Mouse (Mus musculus): ENCODE data around the gene Klhl40.

Klhl40 gene

DNA sequence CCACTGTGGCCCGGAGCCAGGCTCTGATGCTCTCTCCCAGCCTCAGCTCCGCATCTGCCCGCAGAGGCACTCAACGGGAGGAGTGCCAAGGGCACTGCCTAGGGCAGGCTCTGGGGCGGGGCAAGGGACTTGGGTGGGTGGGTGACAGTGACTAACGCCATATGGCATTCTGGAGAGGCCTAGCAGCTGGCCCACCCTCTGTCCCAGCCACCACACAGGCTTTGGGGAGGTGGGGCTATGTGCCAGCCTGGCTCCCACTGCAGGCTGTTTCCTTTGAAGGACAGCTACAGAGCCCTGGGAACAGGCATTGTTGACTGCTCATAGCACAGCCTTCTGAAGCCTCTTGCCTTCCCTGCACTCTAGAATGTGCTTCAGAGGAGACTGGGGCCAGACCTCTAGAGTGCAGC lies 45.2 kb downstream of the Klhl40 start:
- in situ Hi-C loops (cut with MboI; ENCODE audit: unreplicated experiment in 2 of 2), result loop anchor here (10.0 kb wide), 3 partner anchors 158 to 382 kb away; no protein-coding TSS in a partner anchor

DNA sequence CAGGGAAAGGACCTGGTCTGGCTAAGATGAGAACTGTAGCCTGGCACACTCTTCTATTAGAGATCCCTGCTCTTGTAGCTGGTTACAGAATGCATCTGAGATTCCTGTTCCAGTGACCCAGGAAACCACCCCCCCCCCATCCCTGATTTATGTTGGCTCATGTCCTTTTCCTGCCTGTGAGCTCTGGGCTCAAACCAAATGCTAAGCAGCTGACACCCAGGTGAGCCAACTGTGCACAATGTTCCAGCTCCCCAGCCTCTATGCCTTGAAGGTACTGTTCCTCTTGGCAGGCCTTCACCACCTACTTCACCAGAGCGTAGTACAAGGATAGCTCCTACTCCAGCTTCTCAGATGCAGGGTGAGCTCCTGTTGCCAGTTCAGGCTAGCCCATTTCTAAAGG lies 45.6 kb downstream of the Klhl40 start:
- in situ Hi-C loops (cut with MboI; ENCODE audit: unreplicated experiment in 2 of 2), result loop anchor here (10.0 kb wide), 3 partner anchors 158 to 382 kb away; no protein-coding TSS in a partner anchor

DNA sequence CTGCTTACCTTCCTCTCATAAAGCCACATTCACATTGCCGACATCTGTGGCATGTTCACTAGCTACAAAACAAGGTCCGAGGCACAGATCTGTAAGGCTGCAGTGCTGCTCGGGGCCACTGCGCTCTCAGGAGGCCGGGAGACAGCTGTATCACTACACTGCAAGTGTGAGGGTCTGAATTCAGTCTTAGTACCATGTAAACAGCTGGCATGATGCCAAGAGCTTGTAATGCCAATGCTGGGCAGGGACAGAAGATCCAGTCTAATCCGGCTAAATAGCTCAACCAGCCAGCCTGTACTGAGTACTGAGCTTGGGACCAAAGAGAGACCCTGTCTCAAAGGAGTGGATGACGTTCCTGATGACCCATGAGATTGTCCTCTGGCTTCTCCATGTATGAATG lies 46.6 kb downstream of the Klhl40 start:
- in situ Hi-C loops (cut with MboI; ENCODE audit: unreplicated experiment in 2 of 2), result loop anchor here (10.0 kb wide), 3 partner anchors 159 to 381 kb away; no protein-coding TSS in a partner anchor

DNA sequence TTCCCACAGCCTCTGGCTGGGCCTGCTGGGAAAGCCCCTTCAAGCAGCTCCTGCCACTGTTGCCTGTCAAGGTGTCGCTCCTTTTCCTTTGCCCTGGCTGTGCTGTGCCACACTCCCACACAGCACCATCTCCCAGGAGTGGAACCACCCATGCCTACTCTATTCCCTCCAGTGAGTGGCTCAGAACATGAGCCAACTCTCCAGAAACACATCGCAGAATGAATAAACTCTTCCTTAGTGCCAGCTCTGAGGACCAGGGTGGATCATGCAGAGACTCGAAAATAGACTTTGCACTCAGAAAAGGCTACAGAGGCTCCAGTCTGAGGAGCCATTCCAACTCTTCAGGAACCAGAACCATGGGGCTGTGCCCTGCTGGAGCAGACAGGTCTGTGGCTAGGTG lies 48.9 kb downstream of the Klhl40 start:
- in situ Hi-C loops (cut with MboI; ENCODE audit: unreplicated experiment in 2 of 2), result loop anchor here (5.0 to 25.0 kb wide), 6 partner anchors 162 to 911 kb away; partner anchors contain the start of gene Topaz1 (in 1 of the 2)

DNA sequence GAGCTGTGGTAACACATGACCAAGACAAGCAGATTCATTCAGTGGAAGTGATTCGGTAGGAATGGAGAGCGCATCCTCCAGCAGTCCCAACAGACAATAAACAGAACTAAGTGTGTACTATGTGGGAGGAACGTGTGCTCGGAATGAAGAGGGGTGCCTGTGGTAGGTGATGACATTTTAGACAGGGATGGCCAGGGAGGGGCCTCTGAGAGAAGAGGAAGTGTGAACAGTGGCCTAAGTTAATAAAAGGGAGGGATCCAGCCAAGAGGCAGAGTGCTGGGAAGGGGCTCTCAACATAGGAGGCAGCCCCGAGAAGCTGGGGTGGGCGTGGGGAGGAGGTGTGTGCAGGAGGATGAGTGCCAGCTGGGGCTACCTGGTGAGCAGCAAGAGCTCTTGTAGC lies 50.9 kb downstream of the Klhl40 start:
- in situ Hi-C loops (cut with MboI; ENCODE audit: unreplicated experiment in 2 of 2), result loop anchor here (5.0 to 25.0 kb wide), 6 partner anchors 164 to 909 kb away; partner anchors contain the start of gene Topaz1 (in 1 of the 2)

DNA sequence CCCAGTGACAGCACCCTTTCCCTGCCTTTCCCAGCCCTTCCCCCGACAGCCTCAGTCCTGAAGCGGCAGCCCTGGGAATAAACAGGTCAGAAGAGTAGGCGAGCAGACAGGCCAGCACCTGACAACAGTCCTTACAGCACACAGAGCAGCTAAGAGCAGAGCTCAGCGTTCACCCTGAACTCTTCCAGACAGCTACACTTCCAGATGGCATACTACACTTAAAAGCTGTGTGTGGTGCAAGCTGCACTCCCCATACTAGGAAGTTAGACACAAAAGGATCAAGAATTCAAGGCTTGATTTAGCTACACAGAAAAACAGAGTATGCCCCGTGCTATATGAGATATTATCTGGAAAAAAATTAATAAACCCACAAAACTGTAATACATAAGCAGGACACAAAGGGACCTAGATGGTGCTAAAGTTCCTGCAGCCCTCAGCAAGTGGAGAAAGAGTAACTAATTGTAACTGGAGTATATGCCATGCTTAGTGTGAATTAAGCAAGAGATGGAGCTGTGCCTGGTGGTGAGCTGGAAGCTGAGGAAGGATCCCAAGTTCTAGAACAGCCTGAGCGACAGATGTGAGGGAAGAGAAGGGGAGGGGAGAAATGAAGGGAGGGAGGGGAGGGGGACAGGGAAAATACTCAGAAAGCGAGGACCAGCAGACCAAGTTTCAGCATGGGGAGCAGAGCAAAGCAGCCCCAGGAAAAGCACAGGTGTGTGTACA lies 52.0 kb downstream of the Klhl40 start:
- in situ Hi-C loops (cut with MboI; ENCODE audit: unreplicated experiment in 2 of 2), result loop anchor here (5.0 to 25.0 kb wide), 6 partner anchors 165 to 908 kb away; partner anchors contain the start of gene Topaz1 (in 1 of the 2)

DNA sequence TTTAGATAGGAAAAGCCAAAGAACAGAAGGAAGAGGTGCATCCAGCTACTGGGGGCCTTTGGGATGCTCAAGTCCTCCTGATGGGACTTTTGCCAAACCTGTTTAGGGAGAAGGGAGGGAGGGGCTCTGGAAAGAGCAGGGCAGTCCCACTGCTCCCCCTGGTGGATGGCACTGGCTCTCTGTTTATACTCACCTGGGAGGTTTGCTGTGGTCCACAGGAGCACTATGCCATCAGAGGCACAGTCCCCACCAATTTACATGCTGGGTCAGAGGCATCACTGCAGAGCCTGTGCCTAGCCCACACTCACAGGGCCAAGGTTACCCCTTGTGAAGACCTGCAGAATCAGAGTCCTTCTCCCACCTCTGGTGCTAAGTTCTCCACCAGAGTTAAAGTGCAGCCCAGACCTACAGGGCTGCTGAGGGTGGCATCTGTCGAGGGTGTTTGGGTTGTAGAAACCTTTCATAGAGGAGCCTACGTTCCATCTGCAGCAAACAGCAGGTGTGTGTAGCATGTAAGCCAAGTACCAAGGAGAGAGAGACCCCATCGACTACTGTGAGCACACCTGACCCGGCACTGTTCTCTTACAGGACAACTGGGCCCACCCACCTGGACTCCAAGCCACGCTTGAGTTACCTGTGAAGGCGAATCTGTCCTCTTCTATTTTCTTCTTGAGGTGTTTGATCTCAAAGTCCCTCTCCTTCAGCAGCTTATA lies 53.0 kb downstream of the Klhl40 start:
- in situ Hi-C loops (cut with MboI; ENCODE audit: unreplicated experiment in 2 of 2), result loop anchor here (5.0 to 25.0 kb wide), 5 partner anchors 47 to 907 kb away; partner anchors contain the start of gene Topaz1 (in 1 of the 2)

DNA sequence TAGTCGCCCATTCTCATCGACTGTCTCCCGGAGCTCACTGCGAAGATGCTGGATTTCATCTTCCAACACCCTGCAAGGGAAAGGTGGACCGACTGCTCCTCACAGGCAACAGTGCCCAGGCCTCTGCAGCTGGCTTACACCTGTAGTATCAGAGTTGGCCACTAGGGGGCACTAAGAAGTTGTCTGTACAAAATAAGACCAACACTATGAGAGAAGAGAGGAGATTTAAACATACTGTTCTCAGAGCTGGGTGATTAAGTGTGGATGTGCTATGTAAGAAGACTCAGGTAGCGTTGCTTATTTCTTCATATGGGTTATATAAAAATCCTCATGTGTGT lies 53.5 kb downstream of the Klhl40 start:
- in situ Hi-C loops (cut with MboI; ENCODE audit: unreplicated experiment in 2 of 2), result loop anchor here (5.0 to 25.0 kb wide), 5 partner anchors 46 to 906 kb away; partner anchors contain the start of gene Topaz1 (in 1 of the 2)
